Mouse (Mus musculus): ENCODE data around the gene Zbtb12. TPM values are rescaled to one million over a fixed set of nuclear protein-coding genes. Genes with fewer than 3 reads are reported as not detected.
A peak's percentile ranks its signal among the peaks of the same experiment; 100 is the strongest.

The Zbtb12 gene
- total and polyA plus RNA-seq, 3 experiments: 2.4 to 9.3 (median 8.5) TPM

GRCm38 (mm10) chr17:34847192-34847591, 32.1 kb upstream of the Zbtb12 start:
- no peak overlapping the region for H3K4me3 ChIP-seq (replicated peaks in 1 of 3; ENCODE audit: low read depth in 2 of 3, low read length in 2 of 3, poor library complexity in 1 of 3)
- H3K36me3 ChIP-seq (replicated peaks in 1 of 2; ENCODE audit: control insufficient read depth in 1 of 2, insufficient read depth in 1 of 2, low read length in 1 of 2): peaks cover 56 to 70% of the 10 kb centered on the region in 2 experiments
- H3K27ac ChIP-seq (ENCODE audit: insufficient read depth, low read depth): no peak overlapping the region
- H3K4me1 ChIP-seq (ENCODE audit: control insufficient read depth in 1 of 2, insufficient read depth in 2 of 2): peaks cover 2 to 23% of the 10 kb centered on the region in 2 experiments
- H3K9me3 ChIP-seq (replicated peaks; ENCODE audit: low read length): no peaks in the 10 kb centered on the region
- DNase-seq (ENCODE audit: extremely low read depth): no peak
- no peak for TF ChIP-seq ZC3H11A (IDR thresholded peaks at IDR 0.05; ENCODE audit: low read depth, low read length)
- peaks cover 20% of the 10 kb centered on the region for H3K79me2 ChIP-seq (replicated peaks; ENCODE audit: control insufficient read depth, extremely low read depth, insufficient read depth, poor library complexity, severe bottlenecking)
- no peaks in the 10 kb centered on the region for H3K27me3 ChIP-seq (replicated peaks)
- in situ Hi-C loops (cut with MboI; ENCODE audit: low pct_ligation_motif_present, low pct_unique_long_range_greater_than_20kb, low sequenced_read_pairs): no loop called here
- H3K4me2 ChIP-seq (ENCODE audit: insufficient read depth, low read depth, poor library complexity, severe bottlenecking): no peak overlapping the region
- dilution Hi-C loops (cut with MboI; ENCODE audit: extremely low pct_ligation_motif_present, extremely low pct_unique_long_range_greater_than_20kb, low sequenced_read_pairs): no loop called here
- no peak overlapping the region for H3K9ac ChIP-seq (ENCODE audit: insufficient read depth, low read depth)

- Histone ChIP-seq H3K9ac (ENCODE audit: insufficient read depth, low read depth) (no peak overlapping the region), H3K9me3 (replicated peaks; ENCODE audit: low read length) (no peaks in the 10 kb centered on the region), H3K27me3 (replicated peaks) (no peaks in the 10 kb centered on the region), H3K27ac (ENCODE audit: insufficient read depth, low read depth) (no peak overlapping the region), H3K36me3 (replicated peaks in 1 of 2; ENCODE audit: control insufficient read depth in 1 of 2, insufficient read depth in 1 of 2, low read length in 1 of 2) (peaks cover 57 to 70% of the 10 kb centered on the region in 2 experiments), H3K4me2 (ENCODE audit: insufficient read depth, low read depth, poor library complexity, severe bottlenecking) (no peak overlapping the region), H3K4me1 (ENCODE audit: control insufficient read depth in 1 of 2, insufficient read depth in 2 of 2) (peaks cover 2 to 27% of the 10 kb centered on the region in 2 experiments), H3K79me2 (replicated peaks; ENCODE audit: control insufficient read depth, extremely low read depth, insufficient read depth, poor library complexity, severe bottlenecking) (peaks cover 20% of the 10 kb centered on the region), H3K4me3 (replicated peaks in 1 of 3; ENCODE audit: low read depth in 2 of 3, low read length in 2 of 3, poor library complexity in 1 of 3) (no peak overlapping the region)
- no peak for DNase-seq (ENCODE audit: extremely low read depth)
- dilution Hi-C loops (cut with MboI; ENCODE audit: extremely low pct_ligation_motif_present, extremely low pct_unique_long_range_greater_than_20kb, low sequenced_read_pairs): no loop called here
- in situ Hi-C loops (cut with MboI; ENCODE audit: low pct_ligation_motif_present, low pct_unique_long_range_greater_than_20kb, low sequenced_read_pairs): no loop called here
- TF ChIP-seq SIN3A (IDR thresholded peaks at IDR 0.05; ENCODE audit: low read length) (no peak), ZNF384 (IDR thresholded peaks at IDR 0.05; ENCODE audit: low read depth, low read length) (no peak)
Observed at GRCm38 (mm10) chr17:34847615-34848014, 31.7 kb upstream of the Zbtb12 start.

GRCm38 (mm10) chr17:34849722-34850516, 29.4 kb upstream of the Zbtb12 start, which contains the start of the genes Skiv2l and Nelfe:
TSS of gene Skiv2l (minus strand) at chr17:34850210.
TSS of gene Nelfe (plus strand) at chr17:34850391.
- dilution Hi-C loops (cut with MboI; ENCODE audit: extremely low pct_ligation_motif_present, extremely low pct_unique_long_range_greater_than_20kb, low sequenced_read_pairs): no loop called here
- DNase-seq (ENCODE audit: extremely low read depth): peak; percentile 97
- in situ Hi-C loops (cut with MboI; ENCODE audit: low pct_ligation_motif_present, low pct_unique_long_range_greater_than_20kb, low sequenced_read_pairs): no loop called here
- Histone ChIP-seq H3K36me3 (replicated peaks in 1 of 2; ENCODE audit: control insufficient read depth in 1 of 2, insufficient read depth in 1 of 2, low read length in 1 of 2) (peaks cover 57 to 69% of the 10 kb centered on the region in 2 experiments), H3K4me2 (ENCODE audit: insufficient read depth, low read depth, poor library complexity, severe bottlenecking) (peak within 1 kb of the TSS; percentile 94), H3K4me1 (ENCODE audit: control insufficient read depth in 1 of 2, insufficient read depth in 2 of 2) (peaks cover 2 to 27% of the 10 kb centered on the region in 2 experiments), H3K4me3 (replicated peaks in 1 of 3; ENCODE audit: low read depth in 2 of 3, low read length in 2 of 3, poor library complexity in 1 of 3) (peak within 1 kb of the TSS; percentile 86 to 95 (median 92)), H3K27ac (ENCODE audit: insufficient read depth, low read depth) (peak within 1 kb of the TSS; percentile 16; the same call in 1 of the 2 replicates), H3K9me3 (replicated peaks; ENCODE audit: low read length) (no peaks in the 10 kb centered on the region), H3K27me3 (replicated peaks) (no peaks in the 10 kb centered on the region), H3K79me2 (replicated peaks; ENCODE audit: control insufficient read depth, extremely low read depth, insufficient read depth, poor library complexity, severe bottlenecking) (peaks cover 20% of the 10 kb centered on the region), H3K9ac (ENCODE audit: insufficient read depth, low read depth) (peak within 1 kb of the TSS; percentile 86)
- TF ChIP-seq TCF12 (IDR thresholded peaks at IDR 0.05; ENCODE audit: low read depth, low read length): peak; percentile 67
- TF ChIP-seq TBP (conservative IDR thresholded peaks at IDR 0.05; ENCODE audit: low read depth, low read length): no peak
- TF ChIP-seq GABPA (IDR thresholded peaks at IDR 0.05; ENCODE audit: insufficient replicate concordance, low read depth, low read length): peak; percentile 29; the same call in 1 of the 2 replicates
- no peak for TF ChIP-seq SMC3 (IDR thresholded peaks at IDR 0.05; ENCODE audit: low read depth, low read length)
- no peak for TF ChIP-seq ETS1 (conservative IDR thresholded peaks at IDR 0.05; ENCODE audit: low read depth, low read length)
- no peak for TF ChIP-seq MAFK (IDR thresholded peaks at IDR 0.05; ENCODE audit: insufficient replicate concordance, low read length)
- TF ChIP-seq USF2 (conservative IDR thresholded peaks at IDR 0.05; ENCODE audit: low read depth, low read length): no peak
- peak; percentile 1; the same call in 1 of the 2 replicates for TF ChIP-seq USF1 (IDR thresholded peaks at IDR 0.05; ENCODE audit: low read depth, low read length)
- TF ChIP-seq RAD21 (IDR thresholded peaks at IDR 0.05; ENCODE audit: low read depth, low read length): no peak; the same call in 1 of the 2 replicates
- TF ChIP-seq NRF1 (IDR thresholded peaks at IDR 0.05; ENCODE audit: low read depth, low read length): peak; percentile 79
- peak; percentile 65 for TF ChIP-seq BHLHE40 (IDR thresholded peaks at IDR 0.05; ENCODE audit: low read depth, low read length)
- TF ChIP-seq IRF4 (IDR thresholded peaks at IDR 0.05; ENCODE audit: low read depth, low read length): peak; percentile 12; the same call in 1 of the 2 replicates
- TF ChIP-seq MXI1 (IDR thresholded peaks at IDR 0.05; ENCODE audit: low read depth, low read length): peak; percentile 96
- no peak for TF ChIP-seq CHD1 (IDR thresholded peaks at IDR 0.05; ENCODE audit: low read depth, low read length)
- peak; percentile 78 for TF ChIP-seq MAZ (IDR thresholded peaks at IDR 0.05; ENCODE audit: low read depth, low read length)
- peak; percentile 99 for TF ChIP-seq SIN3A (IDR thresholded peaks at IDR 0.05; ENCODE audit: low read length)
- no peak for TF ChIP-seq NELFE (IDR thresholded peaks at IDR 0.05; ENCODE audit: low read depth, low read length)
- peak; percentile 80 for TF ChIP-seq CHD2 (IDR thresholded peaks at IDR 0.05; ENCODE audit: low read length)
- peak; percentile 93 for TF ChIP-seq HCFC1 (IDR thresholded peaks at IDR 0.05; ENCODE audit: low read depth, low read length)
- TF ChIP-seq RCOR1 (conservative IDR thresholded peaks at IDR 0.05; ENCODE audit: low read depth, low read length): no peak; the same call in 1 of the 2 replicates
- peak; percentile 91; the same call in 1 of the 2 replicates for TF ChIP-seq KAT2A (IDR thresholded peaks at IDR 0.05; ENCODE audit: insufficient replicate concordance, low read length)

Measured in CH12.LX (cell line).